Mouse (Mus musculus): ENCODE measurements around the gene Liph.

GRCm38 (mm10) chr16:21905996-21906395 lies 89.5 kb downstream of the Liph start:
- TF ChIP-seq CTCF (conservative IDR thresholded peaks at IDR 0.05 in 1 of 2, IDR thresholded peaks at IDR 0.05 in 1 of 2; ENCODE audit: low read depth in 2 of 2, low read length in 2 of 2), result no peak
- no peak for TF ChIP-seq POLR2A (IDR thresholded peaks at IDR 0.05; ENCODE audit: low read depth, low read length)
- TF ChIP-seq BHLHE40 (IDR thresholded peaks at IDR 0.05; ENCODE audit: low read depth, low read length), result no peak
- TF ChIP-seq EP300 (IDR thresholded peaks at IDR 0.05; ENCODE audit: low read length), result no peak
- no peak for TF ChIP-seq RCOR1 (conservative IDR thresholded peaks at IDR 0.05; ENCODE audit: low read depth, low read length)
- TF ChIP-seq GABPA (IDR thresholded peaks at IDR 0.05; ENCODE audit: insufficient replicate concordance, low read depth, low read length), result no peak
